Comparison of ENCODE assay signal across 9 mouse cellular contexts in genomic region chr4:80517476-80518285, GRCm38 (mm10).
DNase-seq lines count a peak whose midpoint lies in the region; ATAC-seq and TF ChIP-seq lines count a peak whose summit lies in the region.
"Had no signal": no experiment of that assay in that cellular context is flagged by ENCODE, and none has a peak within 500 bp of the region (broad histone marks: within the 10 kb centered on the region; RNA-seq: fewer than 3 reads in every experiment).

No protein-coding gene starts in this region.

- 21% methylated on average over 12 of the region's 12 CpGs for WGBS in heart, embryonic 16.5 days
- 23% methylated on average over 12 of the region's 12 CpGs for WGBS in liver, embryonic 14.5 days (ENCODE audit: insufficient replicate concordance)

- no peak overlapping the region for H3K27ac ChIP-seq in heart, embryonic 16.5 days (ENCODE audit: low read length)
- no peak overlapping the region for H3K27ac ChIP-seq in liver, embryonic 14.5 days

- no peak for TF ChIP-seq EP300 in liver, embryonic 14.5 days (IDR thresholded peaks at IDR 0.05; ENCODE audit: low read depth)

- TF ChIP-seq CTCF in liver, embryonic 14.5 days (IDR thresholded peaks at IDR 0.05; ENCODE audit: low read depth) = peak; percentile 36; the same call in 1 of the 2 replicates

- H3K4me1 ChIP-seq in heart, embryonic 16.5 days (ENCODE audit: control insufficient read depth, insufficient read depth, low read length) = no peaks in the 10 kb centered on the region
- H3K4me1 ChIP-seq in liver, embryonic 14.5 days (replicated peaks; ENCODE audit: control insufficient read depth in 2 of 2, insufficient read depth in 2 of 2, low read length in 1 of 2) = no peaks in the 10 kb centered on the region

- H3K9me3 ChIP-seq in heart, embryonic 16.5 days (replicated peaks; ENCODE audit: control insufficient read depth, low read length) = no peaks in the 10 kb centered on the region
- no peaks in the 10 kb centered on the region for H3K9me3 ChIP-seq in liver, embryonic 14.5 days (ENCODE audit: control insufficient read depth, low read length)

- DNase-seq in 416B (ENCODE audit: low read depth) (peak; percentile 40), adipocyte (ENCODE audit: low spot score) (peak; percentile 45)
- DNase-seq in embryo, embryonic 11.5 days (ENCODE audit: low read depth, low spot score) = peak; percentile 55
- peak; percentile 11 to 58 for DNase-seq in kidney, postnatal 36 days
- peak in 1 of 3 experiments; percentile 3 for DNase-seq in liver, embryonic 14.5 days (ENCODE audit: low read depth in 3 of 3, low spot score in 3 of 3)
- peak; percentile 86 to 87 for DNase-seq in right cerebral cortex, postnatal 10 days (ENCODE audit: low spot score in 2 of 2)
- DNase-seq in spleen, postnatal 10 days (ENCODE audit: low spot score in 2 of 2) = no peak

- H3K4me2 ChIP-seq in heart, embryonic 16.5 days (ENCODE audit: low read depth, low read length) = peak overlapping the region; percentile 53
- no peak overlapping the region for H3K4me2 ChIP-seq in liver, embryonic 14.5 days (ENCODE audit: low read depth)

- 0 out of 2 replicates have a peak, but pooled peaks have one; percentile 69 for ATAC-seq in heart, embryonic 16.5 days (replicated peaks; ENCODE audit: extremely low read depth, insufficient read depth, low FRiP score)
- no peak for ATAC-seq in liver, embryonic 14.5 days (ENCODE audit: insufficient read depth)

- H3K9ac ChIP-seq in heart, embryonic 16.5 days (ENCODE audit: low read length) = 0 out of 2 replicates have a peak overlapping the region, but pooled peaks have one; percentile 11
- no peak overlapping the region for H3K9ac ChIP-seq in liver, embryonic 14.5 days (replicated peaks)

- no peaks in the 10 kb centered on the region for H3K27me3 ChIP-seq in heart, embryonic 16.5 days (ENCODE audit: control insufficient read depth, insufficient read depth, low read length)
- H3K27me3 ChIP-seq in liver, embryonic 14.5 days (ENCODE audit: control insufficient read depth, insufficient read depth, low read length) = no peaks in the 10 kb centered on the region

- no peaks in the 10 kb centered on the region for H3K36me3 ChIP-seq in heart, embryonic 16.5 days (ENCODE audit: control insufficient read depth, insufficient read depth)
- no peaks in the 10 kb centered on the region for H3K36me3 ChIP-seq in liver, embryonic 14.5 days (replicated peaks; ENCODE audit: control insufficient read depth, insufficient read depth, low read depth)

- peak overlapping the region; percentile 22 for H3K4me3 ChIP-seq in heart, embryonic 16.5 days (ENCODE audit: low read length)
- H3K4me3 ChIP-seq in liver, embryonic 14.5 days (ENCODE audit: insufficient read depth in 1 of 2, low read depth in 2 of 2, low read length in 2 of 2) = no peak overlapping the region
- H3K4me3 ChIP-seq: erythroblast, embryonic 14.5 days had no signal

Comparison
In these comparisons a context has a peak if more than half of its experiments do, and no peak if none do; other contexts are left out.
1. DNase-seq: peak in 416B (single experiment), adipocyte (single experiment), embryo, embryonic 11.5 days (single experiment), kidney, postnatal 36 days (2 of 2) and right cerebral cortex, postnatal 10 days (2 of 2); none in spleen, postnatal 10 days (0 of 2).